Mouse (Mus musculus) spleen, postnatal 10 days (tissue): ENCODE measurements around the gene Ldlrad2.
"Not testable (repeated sequence)": the region's sequence is repeated elsewhere in the genome, so short reads cannot be mapped to it uniquely, and the experiment has no call there.

ENCODE experiments used
- DNase-seq, 2 experiments: peaks; one replicate each; pipeline ENCODE4 v3.0.0; 2021 to 2022; ENCODE audit warnings: low spot score in 2 of 2

Gene Ldlrad2

GRCm38 (mm10) chr4:137574469-137574868 is at the start of gene Ldlrad2:
TSS of gene Ldlrad2 (minus strand) at chr4:137574569.
- DNase-seq, result no peak

GRCm38 (mm10) chr4:137622847-137623246 is 48.5 kb upstream of the Ldlrad2 start:
- no peak for DNase-seq

- DNase-seq, result no peak
Observed at GRCm38 (mm10) chr4:137610256-137610655, 35.9 kb upstream of the Ldlrad2 start.

GRCm38 (mm10) chr4:137609702-137610101 is 35.3 kb upstream of the Ldlrad2 start:
- peak in 1 of 2 experiments; percentile 39 for DNase-seq

- no peak for DNase-seq
Observed at GRCm38 (mm10) chr4:137609281-137609680, 34.9 kb upstream of the Ldlrad2 start.

- DNase-seq, result no peak
Observed at GRCm38 (mm10) chr4:137607023-137607422, 32.7 kb upstream of the Ldlrad2 start.

GRCm38 (mm10) chr4:137603449-137604171 is 29.2 kb upstream of the Ldlrad2 start:
- DNase-seq, result no peak

- no peak for DNase-seq
Observed at GRCm38 (mm10) chr4:137598577-137598976, 24.2 kb upstream of the Ldlrad2 start.

- DNase-seq, result no peak
Observed at GRCm38 (mm10) chr4:137597098-137597630, 22.8 kb upstream of the Ldlrad2 start.

GRCm38 (mm10) chr4:137594496-137595270 is 20.3 kb upstream of the Ldlrad2 start:
- peak in 1 of 2 experiments; percentile 64 for DNase-seq

GRCm38 (mm10) chr4:137593601-137594495 is 19.5 kb upstream of the Ldlrad2 start, which contains the start of gene Usp48:
TSS of gene Usp48 (plus strand) at chr4:137593755.
- DNase-seq, result peak; percentile 97 to 99

- no peak for DNase-seq
Observed at GRCm38 (mm10) chr4:137590961-137591360, 16.6 kb upstream of the Ldlrad2 start.

- DNase-seq, result no peak
Observed at GRCm38 (mm10) chr4:137589586-137589985, 15.2 kb upstream of the Ldlrad2 start.

- DNase-seq, result not testable (repeated sequence)
Observed at GRCm38 (mm10) chr4:137589095-137589494, 14.7 kb upstream of the Ldlrad2 start.

GRCm38 (mm10) chr4:137581815-137582214 is 7.4 kb upstream of the Ldlrad2 start:
- peak; percentile 44 to 73 for DNase-seq

GRCm38 (mm10) chr4:137580299-137580698 is 5.9 kb upstream of the Ldlrad2 start:
- no peak for DNase-seq

GRCm38 (mm10) chr4:137579789-137580188 is 5.4 kb upstream of the Ldlrad2 start:
- no peak for DNase-seq

- peak; percentile 40 to 61 for DNase-seq
Observed at GRCm38 (mm10) chr4:137578181-137578845, 3.9 kb upstream of the Ldlrad2 start.

GRCm38 (mm10) chr4:137577486-137577885 is 3.1 kb upstream of the Ldlrad2 start:
- no peak for DNase-seq

- no peak for DNase-seq
Observed at GRCm38 (mm10) chr4:137569873-137570272, 4.5 kb downstream of the Ldlrad2 start.

- no peak for DNase-seq
Observed at GRCm38 (mm10) chr4:137556673-137557210, 17.6 kb downstream of the Ldlrad2 start.
